Mouse (Mus musculus): ENCODE data around the gene C1qtnf4.

- TF ChIP-seq CTCF (IDR thresholded peaks at IDR 0.05; ENCODE audit: control insufficient read depth, insufficient read depth, low read length) (no peak), POLR2A (IDR thresholded peaks at IDR 0.05; ENCODE audit: borderline replicate concordance, control insufficient read depth, low read depth, low read length) (no peak)
Observed at GRCm38 (mm10) chr2:90881824-90882223, 3.8 kb upstream of the C1qtnf4 start.

Data from bone marrow, adult 2 months (tissue).